Mouse (Mus musculus) frontal cortex, postnatal 10 days (tissue): Measurements from ENCODE around the gene Rps25.
"Not testable (repeated sequence)": the region's sequence is repeated elsewhere in the genome, so short reads cannot be mapped to it uniquely, and the experiment has no call there.

Source experiments
- DNase-seq, 2 experiments: peaks; one replicate each; pipeline ENCODE4 v3.0.0; 2022; ENCODE audit warnings: low spot score in 2 of 2, mixed read lengths in 1 of 2

Rps25 gene

DNA sequence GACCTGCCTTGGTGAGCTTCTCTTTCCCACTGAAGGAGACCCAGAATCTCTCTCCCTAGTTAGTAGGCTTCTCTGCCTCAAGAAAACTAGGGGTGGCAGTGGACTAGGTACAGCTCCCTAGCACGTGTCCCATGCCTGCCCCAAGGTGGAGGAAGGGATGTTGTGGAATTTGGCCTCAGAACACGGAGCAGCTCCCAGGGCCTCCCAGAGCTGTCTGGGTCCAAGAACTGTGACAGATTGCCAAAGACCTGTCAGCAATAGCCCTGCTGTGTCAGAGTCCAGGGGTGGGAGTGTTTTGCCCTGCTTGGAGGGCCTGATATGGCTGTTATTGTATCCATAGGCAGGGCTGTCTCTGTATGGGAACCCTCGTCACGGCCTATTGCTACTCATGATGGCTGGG, 5.9 kb upstream of the Rps25 start:
- no peak for DNase-seq

DNA sequence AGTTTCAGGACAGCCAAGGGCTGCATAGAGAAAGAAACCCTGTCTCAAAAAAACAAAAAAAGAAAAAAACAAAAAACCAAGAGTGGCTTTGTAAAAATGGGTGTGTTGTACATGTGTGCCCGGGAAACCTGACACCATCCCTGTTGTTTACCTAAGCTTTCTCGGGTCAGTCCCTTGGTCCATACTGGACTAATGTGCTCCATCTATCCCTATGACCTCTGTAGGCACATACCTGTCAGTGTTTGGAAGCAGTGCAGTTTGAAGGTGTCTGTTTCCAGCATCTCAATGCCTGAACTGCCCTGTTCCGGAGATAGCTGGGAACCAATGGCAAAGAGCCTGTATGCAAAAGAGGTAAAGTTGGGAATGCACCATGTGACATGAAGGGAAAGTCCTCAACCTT, 1.9 kb upstream of the Rps25 start:
- no peak for DNase-seq

DNA sequence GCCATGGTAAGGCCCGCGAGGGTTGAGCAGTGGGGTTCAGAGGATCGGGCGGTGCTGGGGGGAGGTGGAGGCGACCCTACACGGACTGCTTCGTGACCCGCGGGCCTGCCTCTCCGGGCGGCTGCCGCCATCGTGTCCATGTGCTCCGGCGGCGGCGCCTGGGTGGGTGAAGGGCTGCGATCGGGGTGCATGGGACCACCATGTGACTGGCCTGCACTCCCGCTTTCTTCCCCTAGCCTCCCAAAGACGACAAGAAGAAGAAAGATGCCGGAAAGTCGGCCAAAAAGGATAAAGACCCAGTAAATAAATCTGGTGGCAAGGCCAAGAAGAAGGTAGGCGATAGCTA, 786 bp downstream of the Rps25 start:
- no peak for DNase-seq

DNA sequence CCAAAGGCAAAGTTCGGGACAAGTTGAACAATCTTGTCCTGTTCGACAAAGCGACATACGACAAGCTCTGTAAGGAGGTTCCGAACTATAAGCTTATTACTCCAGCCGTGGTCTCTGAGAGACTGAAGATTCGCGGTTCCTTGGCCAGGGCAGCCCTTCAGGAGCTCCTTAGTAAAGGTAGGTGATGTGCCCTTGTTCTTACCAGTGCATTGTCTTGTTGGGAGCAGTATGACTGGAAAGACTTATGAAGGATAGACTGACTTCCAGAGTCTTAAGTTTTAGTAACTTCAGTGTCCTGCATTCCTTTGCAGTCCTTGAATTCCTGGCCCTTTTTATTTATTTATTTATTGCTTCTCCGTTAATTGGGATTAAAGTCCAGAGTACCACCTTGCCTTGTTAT, 1.8 kb downstream of the Rps25 start:
- not testable (repeated sequence) for DNase-seq

DNA sequence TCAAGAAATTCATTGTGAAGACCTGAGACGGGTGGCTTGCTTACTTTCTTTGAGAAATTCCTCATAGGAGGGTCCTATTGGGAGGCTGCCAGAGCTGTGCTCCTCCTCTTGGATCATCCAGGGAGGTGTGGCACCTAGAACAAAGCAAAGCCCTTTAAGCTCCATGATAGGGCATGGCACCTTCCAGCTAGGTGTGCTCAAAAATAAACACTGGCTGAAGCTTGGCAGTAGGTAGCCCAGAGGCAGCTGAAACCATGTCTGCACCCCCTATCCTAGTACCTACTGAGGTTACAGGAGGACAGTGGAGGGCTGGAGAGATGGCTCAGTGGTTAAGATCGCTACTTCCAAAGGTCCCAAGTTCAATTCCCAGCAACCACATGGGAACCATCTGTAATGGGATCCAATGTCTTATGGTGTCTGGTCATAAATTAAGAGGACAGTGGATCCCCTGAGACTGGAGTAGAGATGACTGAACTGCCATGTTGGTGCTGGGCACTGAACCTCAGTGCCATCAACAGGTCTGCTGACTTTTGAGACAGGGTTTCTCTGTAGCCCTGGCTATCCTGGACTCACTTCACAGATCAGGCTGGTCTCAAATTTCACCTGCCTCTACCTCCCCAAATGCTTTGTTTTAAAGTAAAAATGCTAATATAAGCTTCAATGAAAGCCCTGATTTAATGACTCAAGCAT, 3.9 kb downstream of the Rps25 start:
- no peak for DNase-seq

DNA sequence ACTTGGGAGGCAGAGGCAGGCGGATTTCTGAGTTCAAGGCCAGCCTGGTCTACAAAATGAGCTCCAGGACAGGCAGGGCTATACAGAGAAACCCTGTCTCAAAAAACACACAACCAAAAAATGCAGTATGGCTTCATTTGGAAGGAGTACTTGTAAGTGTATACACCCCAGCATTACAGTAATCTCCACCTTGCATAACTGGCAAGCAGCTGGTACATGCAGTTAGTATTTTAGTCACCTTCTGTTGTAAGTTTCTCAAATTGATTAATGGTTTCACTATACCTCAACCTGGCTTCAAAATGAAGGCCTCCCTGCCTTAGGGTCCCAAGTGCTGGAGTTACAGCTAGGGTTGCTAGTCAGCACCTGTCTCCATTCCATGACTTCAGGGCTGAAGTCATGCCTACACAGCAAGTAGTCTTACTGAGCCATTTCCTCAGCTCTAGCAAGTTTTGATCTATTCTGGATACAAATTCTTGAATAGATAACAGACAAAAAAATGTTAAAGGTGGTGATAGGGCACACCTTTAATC, 4.7 kb downstream of the Rps25 start:
- no peak for DNase-seq

DNA sequence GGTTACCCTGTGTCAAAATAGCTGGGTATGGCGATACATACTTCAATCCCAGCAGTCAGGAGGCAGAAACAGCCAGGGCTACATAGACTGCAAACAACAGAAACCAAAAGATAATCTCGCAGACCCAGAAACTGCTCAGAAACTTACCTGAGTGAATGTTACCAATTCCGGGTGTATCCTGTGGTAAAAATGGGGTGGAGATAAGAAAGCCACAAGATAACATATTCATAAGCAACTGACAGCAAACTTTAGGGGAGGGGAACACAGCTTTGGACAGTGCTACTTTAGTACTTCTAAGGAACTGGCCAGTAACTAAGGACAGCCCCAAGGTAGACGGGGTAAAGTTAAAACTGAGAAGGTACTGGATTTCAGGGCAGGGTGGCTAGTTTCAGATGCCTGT, 5.4 kb downstream of the Rps25 start:
- no peak for DNase-seq

DNA sequence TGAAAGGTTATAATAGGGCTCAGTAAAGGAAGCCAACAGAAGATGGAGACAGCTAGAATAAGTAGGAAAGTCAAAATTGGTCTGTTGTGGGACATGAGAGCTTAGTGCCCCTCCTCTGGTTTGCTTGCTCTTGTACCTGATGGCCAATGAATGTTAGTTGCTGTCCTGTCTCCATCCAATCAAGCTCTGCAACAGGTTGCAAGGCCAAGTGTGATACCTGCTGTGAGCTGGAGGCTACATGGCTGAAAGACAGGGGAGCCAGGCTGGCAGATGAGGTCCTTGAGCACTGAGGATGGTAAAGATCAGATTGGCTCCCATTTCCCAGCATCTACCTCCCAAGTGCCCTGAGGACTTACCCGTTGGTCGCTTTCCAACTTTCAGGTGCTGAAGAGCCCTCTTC, 5.8 kb downstream of the Rps25 start:
- DNase-seq = no peak

DNA sequence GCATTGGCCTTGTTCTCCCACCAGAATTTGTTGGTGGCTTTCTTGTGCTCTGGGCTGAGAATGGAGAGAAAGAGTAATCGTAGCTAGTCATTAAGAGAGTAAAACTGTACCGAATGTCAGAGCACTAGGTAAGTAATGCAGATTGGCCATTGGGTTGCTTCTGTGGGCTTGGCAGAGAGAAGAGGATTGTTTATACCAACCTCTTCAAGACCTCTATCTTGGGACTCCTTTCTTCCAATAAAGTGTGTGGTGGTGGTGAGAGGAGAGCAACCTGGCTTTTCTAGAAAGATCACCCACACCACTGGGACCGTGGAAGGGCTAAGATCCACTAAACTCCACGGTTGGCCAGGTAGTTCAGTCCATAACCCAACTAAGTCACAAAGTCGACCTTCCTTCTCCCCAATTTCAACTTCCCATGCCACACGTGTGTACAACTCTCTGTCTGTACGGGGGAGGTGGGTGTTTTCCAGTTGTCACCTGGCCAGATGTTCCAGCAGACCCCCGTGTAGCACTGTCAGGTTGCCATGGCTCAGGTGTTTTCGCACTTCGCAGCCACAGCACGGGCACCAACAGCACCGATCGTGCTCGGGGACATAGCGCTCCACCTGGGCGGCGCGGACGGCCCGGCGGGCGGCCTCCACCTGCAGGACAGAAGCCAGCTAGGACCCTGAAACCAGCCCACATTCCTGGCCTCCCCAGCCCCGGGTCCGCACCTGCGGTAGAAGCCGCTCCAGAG, 10.4 kb downstream of the Rps25 start:
- no peak for DNase-seq

DNA sequence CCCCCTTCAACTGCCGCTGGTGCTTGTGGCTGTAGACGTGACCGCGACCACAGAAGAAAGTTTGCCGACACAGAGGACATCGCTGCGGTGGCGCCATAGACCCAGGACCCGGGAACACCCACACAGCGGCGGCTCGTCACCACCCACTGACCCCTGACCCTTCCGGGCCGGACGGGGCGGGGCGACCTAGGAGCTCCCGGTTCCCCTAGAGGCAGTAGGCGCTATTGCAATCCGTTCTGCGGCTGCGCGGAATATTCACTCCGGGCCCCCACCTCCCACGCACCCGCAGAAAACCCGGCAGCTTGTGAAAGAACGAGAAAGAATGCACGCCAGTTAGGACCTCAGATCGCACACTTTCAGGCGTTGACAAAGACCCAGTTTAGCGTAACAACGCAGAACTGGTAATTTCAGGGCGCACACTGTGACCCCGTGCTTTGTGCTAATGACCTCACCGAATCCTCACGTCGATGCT, 11.0 kb downstream of the Rps25 start:
- peak; percentile 90 to 93 for DNase-seq

DNA sequence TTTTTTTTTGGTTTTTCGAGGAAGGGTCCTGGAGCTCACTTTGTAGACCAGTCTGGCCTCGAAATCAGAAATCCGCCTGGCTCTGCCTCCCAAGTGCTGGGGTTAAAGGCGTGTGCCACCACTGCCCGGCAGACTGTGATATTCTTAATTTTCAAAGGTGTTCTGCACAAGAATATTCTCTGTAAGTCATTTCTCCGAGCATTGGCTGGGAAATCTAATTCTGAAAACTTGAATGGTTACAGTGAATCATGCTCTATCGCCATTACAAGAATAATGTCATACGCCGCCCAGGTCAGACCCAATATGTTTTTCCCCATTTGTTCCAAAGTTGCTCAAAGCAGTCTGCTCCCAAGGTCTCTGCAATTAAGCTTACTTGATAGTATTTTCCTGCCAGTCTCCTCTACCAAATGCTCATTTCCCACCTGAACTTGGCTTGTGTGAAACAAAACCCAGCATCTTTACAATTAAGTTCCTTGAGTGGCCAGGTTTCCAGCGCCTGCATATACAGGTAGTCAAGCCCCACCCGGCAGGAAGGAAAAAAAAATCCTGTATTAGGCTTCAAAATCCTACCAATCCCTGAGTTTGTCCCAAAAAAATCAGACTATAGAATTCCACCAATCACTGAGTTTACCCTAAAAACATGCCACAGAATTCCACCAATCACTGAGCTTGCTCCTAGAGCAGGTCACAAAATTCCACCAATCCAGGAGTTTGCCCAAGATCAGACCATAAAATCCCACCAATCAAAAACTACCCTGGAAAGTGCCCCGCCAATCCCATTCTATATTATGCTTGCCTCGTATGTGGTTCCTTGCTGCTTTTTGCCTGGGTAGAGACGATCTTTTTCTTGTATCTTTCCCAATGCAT, 11.8 kb downstream of the Rps25 start, which contains the start of gene Ccdc84:
TSS of gene Ccdc84 (minus strand) at position 51 of the 867 bp plus-strand sequence.
- no peak for DNase-seq

DNA sequence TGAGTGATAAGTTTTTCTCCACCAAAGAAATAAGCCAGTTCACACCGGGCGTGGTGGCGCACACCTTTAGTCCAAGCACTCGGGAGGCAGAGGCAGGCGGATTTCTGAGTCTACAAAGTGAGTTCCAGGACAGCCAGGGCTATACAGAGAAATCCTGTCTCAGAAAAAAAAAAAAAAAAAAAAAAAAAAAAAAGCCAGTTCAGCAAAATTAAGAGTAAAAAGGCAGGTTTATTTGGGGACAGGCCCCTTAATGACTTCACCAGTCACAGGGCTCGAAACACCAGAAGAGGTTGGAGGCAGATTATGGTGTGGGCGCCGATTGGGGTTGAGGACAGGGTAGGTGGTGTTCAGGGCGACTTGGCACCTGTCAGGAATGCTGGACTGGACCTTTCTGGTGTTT, 12.8 kb downstream of the Rps25 start:
- not testable (repeated sequence) for DNase-seq

DNA sequence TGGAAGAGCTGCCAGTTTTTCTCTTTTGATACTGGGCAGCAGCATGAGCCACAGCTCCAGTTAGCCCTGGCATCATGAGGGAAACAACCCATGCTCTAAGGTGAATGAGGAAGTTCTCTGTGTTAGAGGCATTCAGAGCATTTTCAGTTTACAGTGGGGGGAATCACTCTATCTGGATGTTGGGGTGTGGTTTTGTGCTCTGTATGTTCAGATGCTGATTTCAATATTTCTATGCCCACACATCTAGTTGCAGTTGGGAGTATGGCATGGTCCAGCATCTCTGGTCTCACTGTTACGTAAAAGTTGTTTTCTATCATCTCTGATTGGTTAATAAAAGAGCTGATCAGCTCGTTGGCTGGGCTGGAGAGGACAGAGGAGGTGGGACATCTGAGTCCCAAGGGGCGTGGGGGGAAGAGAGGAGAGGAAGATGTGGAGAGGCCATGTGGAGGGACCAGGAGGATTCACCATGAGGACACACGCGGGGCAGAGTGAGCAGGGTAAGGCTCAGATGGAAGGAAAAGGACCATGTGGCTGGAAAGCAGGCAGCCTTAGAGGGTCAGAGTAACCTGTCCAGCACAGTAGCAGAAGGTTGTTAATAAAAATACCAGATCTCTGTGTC, 13.4 kb downstream of the Rps25 start:
- DNase-seq = no peak

DNA sequence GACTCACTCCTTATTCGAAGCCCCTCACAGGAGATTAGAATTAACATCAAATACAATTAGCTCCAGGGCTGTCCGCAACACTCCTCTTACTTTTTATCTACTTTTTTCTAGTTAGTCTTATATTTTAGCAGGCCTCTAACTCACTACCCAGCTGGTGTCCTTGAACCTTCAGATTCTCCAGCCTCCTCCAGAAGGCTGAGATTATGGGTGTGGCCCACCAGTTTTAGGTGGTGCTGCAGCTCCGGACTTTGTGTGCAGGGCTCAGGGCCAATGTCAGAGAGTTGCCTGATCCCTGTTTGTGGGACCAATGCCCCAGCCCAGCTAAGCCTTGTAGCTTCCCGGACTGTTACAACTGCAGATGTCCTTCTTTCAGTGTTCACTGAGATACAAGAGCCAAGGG, 16.6 kb downstream of the Rps25 start:
- no peak for DNase-seq

DNA sequence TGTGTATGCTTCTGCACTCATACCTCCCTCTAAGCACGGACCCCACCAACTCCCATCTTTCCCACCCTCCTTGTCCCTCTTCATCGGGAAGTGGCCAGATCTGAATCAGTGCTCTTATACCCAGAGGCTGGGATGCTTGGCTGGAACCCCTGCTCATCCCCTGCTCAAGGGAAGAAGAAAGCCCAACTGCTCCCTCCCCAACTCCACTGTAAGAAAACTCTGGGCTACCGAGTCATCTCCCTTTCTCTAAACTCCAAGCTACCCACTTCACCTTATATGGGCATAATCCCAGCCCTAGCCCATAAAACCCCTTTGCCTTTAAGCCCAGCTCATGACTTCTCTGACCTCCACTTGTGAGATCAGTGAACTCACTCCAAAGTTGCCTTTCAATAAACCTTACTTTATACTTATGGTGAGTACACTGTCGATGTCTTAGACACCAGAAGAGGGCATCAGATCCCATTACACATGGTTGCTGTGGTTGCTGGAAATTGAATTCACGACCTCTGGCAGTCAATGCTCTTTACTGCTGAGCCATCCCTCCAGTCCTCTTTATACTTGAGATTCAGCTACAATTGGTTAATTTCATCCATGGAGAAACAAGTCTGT, 25.7 kb downstream of the Rps25 start:
- DNase-seq = no peak

DNA sequence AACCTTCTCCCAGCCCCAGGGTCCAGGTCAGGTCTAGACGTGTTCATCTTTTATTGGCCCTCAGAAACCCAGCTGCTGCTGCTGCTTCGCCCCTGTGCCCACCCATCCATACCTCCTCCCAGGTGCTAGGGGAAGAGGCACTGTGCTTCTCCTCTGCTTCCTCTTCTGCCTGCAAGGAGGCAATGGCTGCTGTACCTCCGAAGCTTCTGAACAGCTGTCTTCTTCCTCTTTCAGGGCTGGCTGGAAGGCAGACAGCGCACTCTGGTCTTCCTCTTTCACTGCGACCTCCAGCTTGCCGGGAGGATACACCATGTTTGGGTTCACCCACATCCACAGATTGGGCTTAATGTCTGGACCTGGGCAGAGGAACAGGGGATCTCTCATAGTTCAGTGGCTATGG, 28.8 kb downstream of the Rps25 start:
- no peak for DNase-seq

DNA sequence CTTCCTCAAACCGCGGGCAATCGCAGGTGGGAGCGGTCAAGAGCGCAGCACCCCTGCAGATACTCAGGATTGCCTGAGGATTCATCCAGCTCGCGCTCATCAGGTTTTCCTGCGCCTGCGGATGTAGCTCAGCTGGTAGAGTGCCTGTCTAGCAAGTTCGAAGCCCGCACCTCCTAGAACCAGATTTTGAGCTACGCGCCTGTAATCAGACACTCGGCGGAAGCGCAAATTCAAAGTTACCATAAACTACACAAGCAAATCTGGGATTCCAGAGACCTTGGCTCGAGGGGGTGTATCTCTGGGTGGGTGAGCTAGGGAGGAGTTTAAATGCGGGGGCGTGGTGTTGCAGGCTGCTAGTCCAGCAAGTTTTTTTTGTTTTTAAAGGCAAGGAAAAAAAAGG, 34.0 kb downstream of the Rps25 start, which contains the start of gene Foxr1:
TSS of gene Foxr1 (minus strand) at position 176 of the 400 bp plus-strand sequence.
- no peak for DNase-seq

DNA sequence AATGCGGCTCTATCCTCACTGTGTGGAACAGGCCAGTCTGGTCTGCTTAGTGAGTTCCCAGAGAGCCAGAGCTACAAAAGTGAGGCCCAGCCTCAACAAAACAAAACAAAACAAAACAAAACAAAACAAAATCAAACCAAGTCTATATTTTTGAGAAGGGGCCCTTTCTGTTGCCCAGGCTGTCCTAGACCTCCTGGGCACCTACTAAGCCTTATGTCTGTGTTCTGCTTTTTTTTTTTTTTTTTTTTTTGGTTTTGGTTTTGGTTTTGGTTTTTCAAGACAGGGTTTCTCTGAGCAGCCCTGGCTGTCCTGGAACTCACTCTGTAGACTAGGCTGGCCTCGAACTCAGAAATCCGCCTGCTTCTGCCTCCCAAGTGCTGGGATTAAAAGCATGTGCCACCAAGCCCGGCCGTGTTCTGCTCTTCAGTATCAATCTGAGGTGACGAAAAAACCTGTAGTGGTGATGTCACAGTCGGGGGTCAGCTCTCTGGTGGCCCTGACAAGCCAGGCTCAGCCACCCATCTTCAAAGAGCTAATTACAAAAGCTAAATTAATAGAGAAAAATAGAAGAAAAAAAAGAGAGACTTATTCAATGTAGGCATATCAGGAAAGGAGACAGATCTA, 37.6 kb downstream of the Rps25 start:
- DNase-seq = not testable (repeated sequence)

DNA sequence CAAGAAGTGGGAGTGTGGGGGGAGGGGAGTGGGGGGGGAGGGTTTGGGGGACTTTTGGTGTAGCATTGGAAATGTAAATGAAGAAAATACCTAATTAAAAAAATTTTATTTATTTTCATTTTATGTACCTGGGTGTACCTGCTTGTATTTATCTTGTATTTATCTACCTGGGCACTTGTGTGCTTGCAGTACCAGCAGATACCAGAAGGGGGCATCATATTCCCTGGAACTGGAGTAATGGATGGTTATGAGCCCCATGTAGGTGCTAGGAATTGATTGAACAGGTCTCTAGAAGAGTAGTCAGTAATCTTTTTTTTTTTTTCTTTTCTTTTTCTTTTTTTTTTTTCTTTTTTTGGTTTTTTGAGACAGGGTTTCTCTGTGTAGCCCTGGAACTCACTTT, 43.4 kb downstream of the Rps25 start:
- DNase-seq = no peak

DNA sequence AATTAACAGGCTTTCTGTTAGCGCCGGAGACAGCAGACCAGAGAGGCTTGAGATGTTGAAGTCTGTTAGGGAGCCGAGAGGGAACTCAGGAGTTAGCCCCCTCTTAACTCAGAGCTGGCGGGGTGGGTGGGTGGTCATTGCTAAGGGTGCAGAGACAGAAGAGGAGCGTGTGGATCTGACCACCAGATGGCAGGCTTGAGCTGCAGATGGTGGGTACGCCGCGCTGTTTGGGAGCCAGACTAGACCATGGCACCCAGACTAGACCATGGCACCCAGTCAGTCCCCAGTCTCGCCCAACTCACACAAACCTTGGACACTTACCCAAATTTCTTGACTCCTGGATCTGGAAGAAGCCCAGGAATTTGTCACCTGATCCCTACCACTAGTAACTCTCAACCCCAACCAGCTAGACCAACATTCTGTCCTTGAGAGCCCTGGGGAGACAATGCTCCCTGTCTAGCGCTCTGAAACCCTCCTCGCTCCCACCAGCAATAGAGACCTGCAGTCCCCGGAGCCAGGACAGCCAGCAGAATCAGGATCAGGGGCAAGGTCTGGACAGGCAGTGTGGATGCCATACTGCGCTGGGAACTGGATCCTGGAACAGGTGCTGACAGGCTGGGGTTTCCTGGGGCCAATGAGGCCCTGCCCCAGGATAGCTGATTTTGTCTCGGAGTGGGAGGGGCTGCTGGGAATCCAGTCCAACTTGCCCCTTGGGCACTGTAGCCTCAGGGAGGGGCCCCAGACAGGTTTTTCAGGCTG, 47.4 kb downstream of the Rps25 start:
- DNase-seq = peak; percentile 60 to 85
